Mouse (Mus musculus) midbrain, embryonic 15.5 days (tissue): Measurements from ENCODE around the gene Dctn3. TPM values are rescaled to one million over a fixed set of nuclear protein-coding genes. Genes with fewer than 3 reads are reported as not detected.
"Not testable (repeated sequence)": the region's sequence is repeated elsewhere in the genome, so short reads cannot be mapped to it uniquely, and the experiment has no call there.

Experiments
- ATAC-seq: fragments of 200-750 bp; cut with Nextera tagmentation; replicated peaks from 2 replicates; pipeline ENCODE4 v1.8.0; 2017; ENCODE audit warnings: moderate TSS enrichment
- H3K27ac ChIP-seq: fragments of 300-500 bp; sonication (generic); 2 replicates; pipeline ENCODE4 v1.5.1; 2015; ENCODE audit warnings: mild to moderate bottlenecking, inconsistent platforms
- H3K27me3 ChIP-seq: fragments of 300-500 bp; sonication (generic); replicated peaks from 2 replicates; pipeline ENCODE4 v1.6.1; 2015; ENCODE audit warnings: inconsistent platforms
- H3K36me3 ChIP-seq: fragments of 300-500 bp; sonication (generic); replicated peaks from 2 replicates; pipeline ENCODE4 v1.6.1; 2015; ENCODE audit warnings: inconsistent platforms
- H3K4me1 ChIP-seq: fragments of 300-500 bp; sonication (generic); 2 replicates; pipeline ENCODE4 v1.6.1; 2015; ENCODE audit warnings: inconsistent platforms
- H3K4me2 ChIP-seq: fragments of 300-500 bp; sonication (generic); 2 replicates; pipeline ENCODE4 v1.6.1; 2015; ENCODE audit warnings: inconsistent platforms, mild to moderate bottlenecking, moderate library complexity
- H3K4me3 ChIP-seq: fragments of 300-500 bp; sonication (generic); 2 replicates; pipeline ENCODE4 v1.5.1; 2015; ENCODE audit warnings: mild to moderate bottlenecking, inconsistent platforms
- H3K9ac ChIP-seq: fragments of 300-500 bp; sonication (generic); 2 replicates; pipeline ENCODE4 v1.6.1; 2015; ENCODE audit warnings: mild to moderate bottlenecking, inconsistent platforms
- H3K9me3 ChIP-seq: fragments of 300-500 bp; sonication (generic); 2 replicates; pipeline ENCODE4 v1.6.1; 2016; ENCODE audit warnings: inconsistent platforms
- WGBS: fragments of 180-500 bp; shearing (Covaris S2); methylation state at CpG from one replicate; pipeline ENCODE4 v1.1.7; 2015; ENCODE audit warnings: mixed read lengths; 5-methylcytosine and 5-hydroxymethylcytosine counted together
- polyA plus RNA-seq: library from polyadenylated mRNA; unstranded; fragments of >200 nt; fragmentation: Nextera tagmentation; extraction: Ambion mirVana; gene quantifications from 2 replicates; pipeline ENCODE4 v1.2.1, GENCODE M21; 2015

Dctn3 gene
- polyA plus RNA-seq, 1 experiment from 2014 or later = 295 TPM

DNA sequence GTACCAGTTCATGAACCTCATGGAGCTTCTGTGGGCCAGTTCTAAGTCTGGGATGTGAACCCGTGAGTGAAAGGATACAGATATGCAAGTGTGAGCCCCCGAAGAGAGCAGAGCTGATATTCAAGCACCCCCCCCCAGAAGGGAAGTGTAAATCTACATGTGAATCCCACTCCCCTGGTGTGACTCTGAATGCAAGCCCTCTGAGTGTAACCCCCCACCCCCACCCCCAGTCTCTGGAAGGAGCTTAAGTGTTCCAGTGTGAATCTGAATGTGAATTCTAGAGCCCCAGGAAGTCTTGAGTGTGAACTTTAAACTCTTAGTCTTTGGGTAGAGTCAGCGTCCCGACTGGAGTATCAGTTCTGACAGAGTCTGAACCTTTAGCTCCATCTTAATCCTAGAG lies 29.5 kb downstream of the Dctn3 start:
- not testable (repeated sequence) for H3K4me3 ChIP-seq, H3K9me3 ChIP-seq, H3K9ac ChIP-seq, H3K36me3 ChIP-seq, ATAC-seq, H3K27ac ChIP-seq, H3K27me3 ChIP-seq, H3K4me1 ChIP-seq
- WGBS = 1% methylated on average over 4 of the region's 4 CpGs
- H3K4me2 ChIP-seq = peak overlapping the region; percentile 25

DNA sequence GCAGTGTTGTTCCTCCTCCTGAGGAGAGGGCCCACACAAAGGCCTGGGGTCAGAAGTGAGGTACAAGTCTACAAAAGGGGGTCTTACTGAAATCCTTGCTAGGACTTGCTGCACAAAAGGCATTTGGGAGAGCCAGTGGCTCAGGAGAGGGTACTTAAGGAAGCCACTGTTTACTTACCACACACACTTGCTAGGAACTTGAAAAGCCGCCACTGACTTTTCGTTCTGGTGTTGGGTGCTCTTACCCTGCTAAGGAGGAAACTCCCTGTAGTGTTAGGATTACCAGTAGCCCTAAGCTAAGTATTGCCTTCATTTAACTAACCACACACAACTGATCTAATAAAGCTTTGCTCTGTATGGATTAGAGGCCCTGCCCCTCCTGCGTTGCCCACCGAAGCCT lies 33.0 kb downstream of the Dctn3 start:
- not testable (repeated sequence) for ATAC-seq, H3K9ac ChIP-seq, H3K4me1 ChIP-seq, H3K27ac ChIP-seq, H3K4me3 ChIP-seq, H3K9me3 ChIP-seq, H3K27me3 ChIP-seq, H3K4me2 ChIP-seq, H3K36me3 ChIP-seq
- WGBS = no CpG with 5 or more reads among the region's 4 CpGs

DNA sequence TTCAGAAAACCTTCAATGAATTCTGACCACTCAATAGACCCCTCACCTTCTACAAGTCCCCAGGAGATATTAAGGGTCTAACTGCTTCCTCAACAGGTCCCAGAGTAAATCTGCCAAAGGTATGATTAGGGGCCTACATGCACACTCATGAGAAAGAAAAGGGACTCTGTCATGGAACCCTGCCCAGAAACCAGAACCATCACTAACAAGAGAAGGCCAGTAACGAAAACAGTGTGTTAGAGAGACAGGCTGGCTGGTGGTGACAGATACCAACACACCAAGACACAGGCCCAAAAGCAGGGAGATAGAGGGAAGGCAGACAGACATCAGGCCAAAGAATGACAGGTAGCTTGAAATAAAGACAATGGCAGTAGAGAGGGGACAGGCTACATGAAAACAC lies 34.4 kb downstream of the Dctn3 start:
- H3K27me3 ChIP-seq, H3K4me3 ChIP-seq, H3K9me3 ChIP-seq, H3K9ac ChIP-seq, H3K36me3 ChIP-seq, H3K4me2 ChIP-seq, ATAC-seq, H3K4me1 ChIP-seq, H3K27ac ChIP-seq: not testable (repeated sequence)
- 51% methylated on average over 1 of the region's 1 CpGs for WGBS

DNA sequence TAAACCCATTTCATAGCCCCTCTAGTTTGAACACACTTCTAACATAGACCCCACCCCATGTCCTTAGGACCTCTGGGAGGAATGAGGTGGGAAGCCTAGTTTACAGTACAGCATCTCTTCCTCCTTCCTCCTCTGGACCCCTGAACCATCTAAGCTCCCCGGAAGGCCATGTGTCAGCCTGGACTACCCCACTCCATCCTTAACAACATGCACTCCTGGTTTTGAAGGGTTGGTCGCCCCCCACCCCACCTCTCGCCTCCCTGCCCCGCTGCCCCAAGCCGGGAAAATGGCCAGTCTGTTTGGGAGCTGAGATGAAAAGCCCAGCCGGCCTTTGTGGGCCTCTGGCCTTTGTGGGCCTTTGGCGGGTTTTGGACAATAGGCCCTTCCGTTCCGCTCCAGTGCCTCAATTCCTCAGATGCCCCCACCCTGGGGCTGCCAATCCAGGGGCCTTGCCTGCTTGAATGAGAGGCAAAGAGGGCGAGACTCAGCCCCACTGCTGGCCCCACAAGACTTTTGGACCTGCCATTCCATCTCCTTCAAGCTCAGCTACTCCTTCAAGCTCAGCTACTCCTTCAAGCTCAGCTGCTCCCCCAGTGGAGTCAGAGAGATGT lies 37.0 kb downstream of the Dctn3 start:
- H3K27me3 ChIP-seq, H3K4me2 ChIP-seq, H3K9ac ChIP-seq, H3K27ac ChIP-seq, H3K4me3 ChIP-seq, H3K36me3 ChIP-seq, H3K9me3 ChIP-seq: not testable (repeated sequence)
- peaks cover 21% of the 10 kb centered on the region for H3K4me1 ChIP-seq
- WGBS = 9% methylated on average over 10 of the region's 10 CpGs
- ATAC-seq = 0 out of 2 replicates have a peak, but pooled peaks have one; percentile 18

DNA sequence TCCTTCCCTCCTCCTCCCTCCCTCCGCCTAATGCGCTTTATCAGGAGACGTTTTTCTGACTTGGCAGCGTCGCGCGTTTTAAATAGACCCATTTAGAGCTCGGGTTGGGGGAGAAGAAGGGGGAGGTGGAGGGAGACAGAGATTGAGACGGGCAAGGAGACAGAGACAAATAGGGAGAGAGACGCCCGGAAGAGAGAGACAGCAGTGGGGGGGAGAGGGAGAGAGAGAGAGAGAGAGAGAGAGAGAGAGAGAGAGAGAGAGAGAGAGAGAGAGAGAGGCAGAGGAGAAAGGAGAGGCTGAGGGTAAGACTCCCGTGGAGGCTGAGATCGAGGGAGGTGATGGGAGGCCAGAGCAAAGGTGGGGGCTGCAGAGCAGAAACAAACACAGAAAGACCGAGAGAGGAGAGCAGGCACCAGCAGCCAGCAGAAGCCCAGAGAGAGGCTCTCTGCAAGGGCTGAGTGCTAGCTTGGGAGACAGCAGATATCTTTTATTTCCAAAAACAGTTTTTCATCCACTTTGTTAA lies 38.0 kb downstream of the Dctn3 start:
- not testable (repeated sequence) for H3K9me3 ChIP-seq, H3K36me3 ChIP-seq, H3K27ac ChIP-seq, H3K27me3 ChIP-seq, H3K9ac ChIP-seq, ATAC-seq, H3K4me3 ChIP-seq
- Histone ChIP-seq H3K4me1 (peaks cover 23% of the 10 kb centered on the region), H3K4me2 (peak overlapping the region; percentile 39; the same call in 1 of the 2 replicates)
- 2% methylated on average over 11 of the region's 14 CpGs for WGBS

DNA sequence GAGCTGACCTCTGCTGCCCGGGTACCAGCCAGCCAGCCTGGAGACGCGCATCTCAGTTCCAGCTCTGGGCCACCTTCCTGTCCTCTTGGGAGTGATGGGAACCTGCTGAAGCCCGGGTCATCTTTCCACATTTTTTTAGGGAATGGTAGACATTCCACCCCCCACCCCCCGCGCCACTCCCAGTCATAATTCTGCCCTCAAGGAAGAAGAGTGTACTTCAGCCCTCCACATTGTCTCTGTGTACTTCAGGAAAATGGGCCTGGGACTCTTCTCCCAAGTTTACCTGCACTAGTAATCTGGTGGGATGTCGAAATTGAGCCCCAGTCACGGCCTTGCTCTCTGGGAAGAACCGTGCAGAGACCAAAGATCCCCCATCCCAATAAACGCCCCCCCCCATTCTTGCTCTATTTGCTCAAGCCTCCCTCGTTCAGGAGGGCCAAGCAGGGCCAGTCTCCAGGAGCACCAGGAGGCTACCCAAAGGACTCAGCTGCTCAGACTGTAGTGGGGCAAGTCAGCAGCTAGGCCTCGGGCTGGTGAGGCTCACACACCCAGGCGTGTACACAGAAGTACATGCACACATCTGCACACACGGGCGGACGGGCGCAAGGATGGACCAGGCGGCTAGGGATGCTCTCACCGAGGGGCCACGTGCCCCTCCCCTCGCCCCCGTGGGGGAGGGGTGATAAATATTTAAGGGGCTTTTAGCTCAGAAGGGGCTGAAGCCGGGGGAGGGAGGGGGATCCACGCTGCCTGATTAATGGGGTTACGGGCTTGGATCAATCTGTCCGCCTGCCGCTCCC lies 38.6 kb downstream of the Dctn3 start:
- peaks cover 29% of the 10 kb centered on the region for H3K4me1 ChIP-seq
- H3K27ac ChIP-seq = peak overlapping the region; percentile 62
- not testable (repeated sequence) for H3K27me3 ChIP-seq, H3K9me3 ChIP-seq, H3K36me3 ChIP-seq, H3K9ac ChIP-seq
- H3K4me3 ChIP-seq = peak overlapping the region; percentile 11; the same call in 1 of the 2 replicates
- peak; percentile 48 for ATAC-seq
- 5% methylated on average over 20 of the region's 27 CpGs for WGBS
- H3K4me2 ChIP-seq = peak overlapping the region; percentile 39

DNA sequence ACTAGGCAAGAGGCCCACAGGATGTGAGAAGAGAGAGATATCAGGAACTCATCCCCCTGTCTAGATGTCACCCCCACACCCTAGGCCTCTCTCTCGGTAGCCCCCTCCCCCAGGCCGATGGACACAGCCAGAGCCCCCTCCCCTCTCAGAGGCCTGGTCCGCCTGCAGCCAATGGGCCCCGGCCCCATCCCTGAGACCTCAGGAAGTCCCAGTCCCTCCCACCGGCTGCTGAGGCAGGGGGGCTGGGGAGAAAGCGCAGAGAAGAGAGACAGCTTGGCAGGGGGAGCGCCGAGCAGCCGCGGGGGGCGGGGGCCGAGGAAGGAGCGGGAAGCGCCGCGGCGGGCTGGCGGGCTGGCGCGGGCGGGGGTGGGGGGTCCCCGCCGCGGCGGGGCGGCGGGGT lies 39.7 kb downstream of the Dctn3 start:
- ATAC-seq = peak; percentile 25
- not testable (repeated sequence) for H3K9ac ChIP-seq, H3K36me3 ChIP-seq, H3K27me3 ChIP-seq, H3K27ac ChIP-seq, H3K9me3 ChIP-seq
- 0% methylated on average over 5 of the region's 27 CpGs for whole genome bisulfite sequencing
- H3K4me3 ChIP-seq = peak overlapping the region; percentile 24; the same call in 1 of the 2 replicates
- H3K4me2 ChIP-seq = peak overlapping the region; percentile 45
- peaks cover 29% of the 10 kb centered on the region for H3K4me1 ChIP-seq

DNA sequence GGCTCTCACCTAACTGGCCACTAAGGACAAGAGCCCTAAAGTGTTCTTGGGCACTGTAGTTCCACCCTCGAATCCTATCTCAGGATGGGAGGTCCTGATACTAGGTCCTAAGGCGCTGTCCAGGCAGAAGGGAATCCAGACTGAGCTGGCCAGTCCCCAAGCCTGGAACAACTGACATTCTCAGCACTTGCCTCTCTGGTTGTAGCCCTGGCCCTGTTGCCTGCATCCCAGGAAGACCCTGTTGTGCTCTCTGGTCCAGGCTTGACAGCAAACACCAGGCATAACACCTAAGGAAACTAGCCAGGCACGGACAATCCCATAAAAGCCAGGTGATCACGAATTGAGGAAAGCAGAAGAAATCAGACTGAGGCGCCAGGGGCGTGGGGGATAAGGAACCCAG lies 40.2 kb downstream of the Dctn3 start:
- H3K9ac ChIP-seq = 0 out of 2 replicates have a peak overlapping the region, but pooled peaks have one; percentile 22
- ATAC-seq = 0 out of 2 replicates have a peak, but pooled peaks have one; percentile 5
- peak overlapping the region; percentile 21; the same call in 1 of the 2 replicates for H3K27ac ChIP-seq
- H3K36me3 ChIP-seq = no peaks in the 10 kb centered on the region
- H3K9me3 ChIP-seq = no peaks in the 10 kb centered on the region
- peaks cover 33% of the 10 kb centered on the region for H3K4me1 ChIP-seq
- H3K27me3 ChIP-seq = no peaks in the 10 kb centered on the region
- peak overlapping the region; percentile 45 for H3K4me2 ChIP-seq
- WGBS = 32% methylated on average over 6 of the region's 6 CpGs
- no peak overlapping the region for H3K4me3 ChIP-seq

DNA sequence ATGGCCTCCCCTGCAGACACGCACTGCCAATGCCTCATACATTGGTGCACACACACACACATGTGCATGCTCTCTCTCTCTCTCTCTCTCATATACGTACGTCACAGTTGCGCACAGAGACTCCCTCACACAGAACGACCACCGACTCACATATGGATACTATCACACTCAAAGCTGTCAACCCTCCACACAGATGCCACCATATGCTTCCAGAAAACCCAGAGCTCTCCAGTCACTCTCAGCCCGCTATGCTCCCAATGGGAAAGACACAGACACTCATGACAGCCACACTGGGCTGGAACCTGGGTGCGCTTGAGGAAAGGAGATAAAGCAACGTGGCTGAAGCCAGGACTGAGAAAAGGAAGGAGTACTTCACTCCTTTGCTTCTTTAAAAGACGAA lies 41.0 kb downstream of the Dctn3 start:
- peaks cover 41% of the 10 kb centered on the region for H3K4me1 ChIP-seq

DNA sequence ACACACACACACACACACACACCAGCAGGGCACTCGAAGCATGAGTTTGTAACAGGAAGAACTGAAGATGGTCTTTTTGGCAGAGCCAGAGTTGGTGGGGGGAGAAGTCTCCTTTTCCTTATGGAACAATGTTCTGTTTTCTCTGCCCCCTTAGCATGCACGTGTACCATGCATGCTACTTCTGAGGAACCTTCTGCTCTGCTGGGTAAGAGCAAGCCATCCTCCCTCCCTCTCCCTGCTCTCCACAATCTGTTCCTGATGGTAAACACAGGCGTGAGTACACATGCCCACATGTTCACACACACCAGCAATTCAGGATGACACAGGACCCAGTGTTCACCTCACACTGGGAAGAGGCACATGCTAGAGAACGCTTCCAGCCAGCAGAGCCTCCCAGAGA lies 41.8 kb downstream of the Dctn3 start:
- H3K36me3 ChIP-seq = no peaks in the 10 kb centered on the region
- H3K4me1 ChIP-seq = peaks cover 49% of the 10 kb centered on the region
- H3K9me3 ChIP-seq = no peaks in the 10 kb centered on the region
- WGBS = 68% methylated on average over 4 of the region's 4 CpGs
- H3K4me2 ChIP-seq = no peak overlapping the region
- 0 out of 2 replicates have a peak overlapping the region, but pooled peaks have one; percentile 34 for H3K27ac ChIP-seq
- ATAC-seq = no peak
- H3K9ac ChIP-seq = no peak overlapping the region
- no peaks in the 10 kb centered on the region for H3K27me3 ChIP-seq
- H3K4me3 ChIP-seq = no peak overlapping the region

More for the DNA sequence above, 41.0 kb downstream of the Dctn3 start:
- no peak overlapping the region for H3K27ac ChIP-seq
- no peaks in the 10 kb centered on the region for H3K27me3 ChIP-seq
- H3K4me2 ChIP-seq = no peak overlapping the region
- 65% methylated on average over 10 of the region's 10 CpGs for WGBS
- H3K9ac ChIP-seq = no peak overlapping the region
- no peaks in the 10 kb centered on the region for H3K9me3 ChIP-seq
- no peaks in the 10 kb centered on the region for H3K36me3 ChIP-seq
- no peak for ATAC-seq
- no peak overlapping the region for H3K4me3 ChIP-seq

DNA sequence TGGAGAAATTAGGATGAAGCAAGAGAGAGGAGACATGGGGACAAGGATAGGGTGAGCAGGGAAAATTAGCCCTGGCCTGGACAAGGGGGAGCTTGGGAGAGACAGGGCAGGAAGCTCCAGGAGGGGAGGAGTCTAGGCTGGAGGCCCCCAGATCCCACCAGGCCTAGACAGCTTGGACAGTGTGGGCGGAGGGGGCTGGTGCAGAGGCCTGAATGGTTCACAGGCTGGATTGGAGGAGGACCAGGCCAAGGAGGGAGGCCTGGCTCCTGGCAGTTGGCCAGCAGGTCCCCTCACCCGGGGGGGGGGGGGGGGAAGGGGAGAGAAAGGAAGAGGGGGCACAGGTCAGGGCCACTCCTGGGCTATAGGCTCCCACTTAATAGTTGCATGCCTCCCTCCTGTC lies 43.7 kb downstream of the Dctn3 start:
- H3K9me3 ChIP-seq = no peaks in the 10 kb centered on the region
- H3K27ac ChIP-seq = no peak overlapping the region
- WGBS = no CpG with 5 or more reads among the region's 2 CpGs
- no peaks in the 10 kb centered on the region for H3K27me3 ChIP-seq
- no peak overlapping the region for H3K9ac ChIP-seq
- no peak overlapping the region for H3K4me3 ChIP-seq
- H3K36me3 ChIP-seq = no peaks in the 10 kb centered on the region
- no peak overlapping the region for H3K4me2 ChIP-seq
- peaks cover 62% of the 10 kb centered on the region for H3K4me1 ChIP-seq
- peak; percentile 28; the same call in 1 of the 2 replicates for ATAC-seq

DNA sequence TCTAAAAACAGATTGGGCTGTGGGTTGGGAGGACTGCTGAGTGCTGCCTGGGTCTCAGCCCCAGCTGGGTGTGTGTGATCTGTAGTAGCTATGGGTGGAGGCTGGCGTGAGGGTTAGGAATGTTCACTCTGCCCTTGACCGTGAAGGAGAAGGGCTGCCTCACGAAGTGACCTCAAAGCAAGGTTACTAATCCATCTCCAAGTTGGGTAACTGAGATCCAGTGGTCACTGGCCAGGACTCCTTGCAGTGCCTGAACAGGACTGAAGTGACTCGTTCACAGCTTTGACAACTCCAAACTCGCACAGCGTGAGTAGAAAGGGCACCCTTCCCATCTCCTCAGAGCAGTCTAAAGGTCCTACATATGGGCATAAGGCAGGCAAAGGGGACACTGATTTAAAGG lies 44.1 kb downstream of the Dctn3 start:
- Histone ChIP-seq H3K4me2 (no peak overlapping the region), H3K27me3 (no peaks in the 10 kb centered on the region), H3K27ac (no peak overlapping the region), H3K36me3 (no peaks in the 10 kb centered on the region), H3K9ac (no peak overlapping the region), H3K9me3 (no peaks in the 10 kb centered on the region), H3K4me3 (no peak overlapping the region), H3K4me1 (peaks cover 59% of the 10 kb centered on the region)
- no peak for ATAC-seq
- 68% methylated on average over 6 of the region's 6 CpGs for WGBS
